In the genomic region with DNA sequence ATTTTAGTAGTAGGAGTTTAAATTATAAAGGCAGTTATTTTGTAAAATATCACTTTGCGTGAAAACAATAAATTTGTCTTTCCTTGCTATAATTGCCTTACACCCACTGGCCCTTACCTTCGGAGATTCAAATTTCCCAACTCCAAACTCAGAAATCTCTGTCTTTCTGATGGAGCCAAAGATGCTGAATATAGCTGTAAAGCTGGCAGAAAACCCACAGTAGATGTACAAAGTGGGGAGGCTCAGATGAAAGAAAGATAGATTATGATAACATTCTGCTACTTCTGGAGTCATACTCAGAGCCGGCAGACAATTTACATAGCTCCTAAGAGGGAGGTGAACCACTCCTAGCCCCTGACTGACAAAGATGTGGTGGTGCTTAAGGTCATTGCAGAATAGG, we compare ENCODE assay signal across 34 mouse cellular contexts. TPM values are rescaled to one million over a fixed set of nuclear protein-coding genes. Genes with fewer than 3 reads are reported as not detected.
"Had no signal": no experiment of that assay in that cellular context is flagged by ENCODE, and none has a peak within 500 bp of the region (broad histone marks: within the 10 kb centered on the region; RNA-seq: fewer than 3 reads in every experiment).

No protein-coding gene starts in this region.

- H3K4me2 ChIP-seq: heart, embryonic 11.5 days; heart, embryonic 12.5 days; heart, embryonic 13.5 days; heart, embryonic 15.5 days; hindbrain, embryonic 12.5 days; hindbrain, embryonic 13.5 days; hindbrain, embryonic 14.5 days; hindbrain, embryonic 15.5 days; intestine, embryonic 15.5 days; kidney, embryonic 15.5 days had no signal

- H3K27ac ChIP-seq: heart, embryonic 10.5 days; heart, embryonic 13.5 days; heart, embryonic 15.5 days; hindbrain, embryonic 10.5 days; hindbrain, embryonic 12.5 days; hindbrain, embryonic 13.5 days; hindbrain, embryonic 14.5 days; hindbrain, embryonic 15.5 days; hindbrain, postnatal 0 days; intestine, embryonic 15.5 days; kidney, embryonic 15.5 days; kidney, postnatal 0 days; layer of hippocampus, adult 2 months had no signal

- H3K27me3 ChIP-seq: heart, embryonic 12.5 days; heart, embryonic 13.5 days; heart, embryonic 15.5 days; hindbrain, embryonic 12.5 days; hindbrain, embryonic 13.5 days; hindbrain, embryonic 15.5 days; intestine, embryonic 15.5 days; kidney, embryonic 15.5 days had no signal

- H3K9me3 ChIP-seq: heart, embryonic 10.5 days; heart, embryonic 12.5 days; heart, embryonic 13.5 days; heart, embryonic 15.5 days; hindbrain, embryonic 10.5 days; hindbrain, embryonic 12.5 days; hindbrain, embryonic 13.5 days; hindbrain, embryonic 15.5 days; intestine, embryonic 15.5 days; kidney, embryonic 15.5 days had no signal

- ATAC-seq: hindbrain, embryonic 16.5 days; hindbrain, postnatal 0 days; inflammation-experienced regulatory T-cells, adult 6 months; intestine, embryonic 15.5 days; intestine, postnatal 0 days had no signal

- H3K36me3 ChIP-seq: heart, embryonic 10.5 days; heart, embryonic 12.5 days; heart, embryonic 13.5 days; heart, embryonic 15.5 days; hindbrain, embryonic 10.5 days; hindbrain, embryonic 12.5 days; hindbrain, embryonic 13.5 days; hindbrain, embryonic 15.5 days; intestine, embryonic 15.5 days; kidney, embryonic 15.5 days had no signal

- H3K4me3 ChIP-seq: heart, embryonic 10.5 days; heart, embryonic 12.5 days; heart, embryonic 13.5 days; heart, embryonic 15.5 days; hindbrain, embryonic 10.5 days; hindbrain, embryonic 12.5 days; hindbrain, embryonic 13.5 days; hindbrain, embryonic 15.5 days; intestine, embryonic 15.5 days; kidney, embryonic 15.5 days; layer of hippocampus, adult 2 months had no signal

- H3K9ac ChIP-seq: heart, embryonic 12.5 days; heart, embryonic 13.5 days; heart, embryonic 15.5 days; hindbrain, embryonic 12.5 days; hindbrain, embryonic 13.5 days; hindbrain, embryonic 14.5 days; hindbrain, embryonic 15.5 days; intestine, embryonic 15.5 days; kidney, embryonic 15.5 days had no signal

- DNase-seq: heart, postnatal 10 days; heart, postnatal 14 days; heart, postnatal 36 days; heart, postnatal 4 days; kidney, adult 11 months; kidney, adult 18-20 months; kidney, adult 2 months; kidney, adult 8-10 months; kidney, adult 9 months; kidney, postnatal 10 days; kidney, postnatal 14 days; kidney, postnatal 25 days; kidney, postnatal 36 days; layer of hippocampus, adult 9-11 months; layer of hippocampus, postnatal 36 days had no signal

- H3K4me1 ChIP-seq: heart, embryonic 10.5 days; heart, embryonic 12.5 days; heart, embryonic 15.5 days; hindbrain, embryonic 10.5 days; hindbrain, embryonic 12.5 days; hindbrain, embryonic 13.5 days; hindbrain, embryonic 15.5 days; intestine, embryonic 15.5 days; kidney, embryonic 15.5 days had no signal

RNA-seq across cellular contexts. Expression of a gene that starts 15.8 kb away (rescaled TPM):
- total RNA-seq: hematopoietic stem cell, adult 5-6 weeks had no signal
